Mouse (Mus musculus): ENCODE measurements at regions not wholly inside any gene's neighbourhood (a gene's known extent, or its start where the extent isn't known, plus 50 kb on each side); places are given as distances from the start of the nearest gene placed in this dataset.
"Not testable (repeated sequence)": the region's sequence is repeated elsewhere in the genome, so short reads cannot be mapped to it uniquely, and the experiment has no call there.

- not testable (repeated sequence) for TF ChIP-seq EP300, CTCF (IDR thresholded peaks at IDR 0.05; ENCODE audit: low read depth)
These were observed 242.1 kb downstream of the 1810013L24Rik start for GRCm38 (mm10) chr16:9071956-9072355.

All from liver, embryonic 14.5 days (tissue).